In the genomic region with DNA sequence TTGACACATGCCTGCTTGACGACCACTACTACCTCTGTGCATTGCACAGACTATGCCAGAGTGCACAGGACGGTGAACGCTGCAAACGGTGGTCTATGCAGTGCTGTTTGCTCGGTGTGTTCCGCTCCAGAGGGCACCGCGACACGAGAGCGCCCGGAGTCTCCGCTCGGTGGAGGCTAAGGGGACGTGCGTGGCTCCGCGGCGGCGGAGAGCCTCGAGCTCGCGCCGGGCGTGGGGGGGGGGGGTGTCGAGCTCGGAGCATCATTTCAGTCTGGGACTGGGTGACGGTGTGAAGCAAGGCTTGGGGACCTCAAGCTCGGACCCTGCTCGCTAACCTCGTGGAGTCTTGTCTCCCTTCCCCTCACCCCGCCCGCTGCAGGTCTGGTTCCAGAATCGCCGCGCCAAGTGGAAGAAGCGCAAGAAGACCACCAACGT, we compare ENCODE assay signal across 9 mouse cellular contexts. TPM values are rescaled to one million over a fixed set of nuclear protein-coding genes. Genes with fewer than 3 reads are reported as not detected.
DNase-seq lines count a peak whose midpoint lies in the region; ATAC-seq and TF ChIP-seq lines count a peak whose summit lies in the region.
"Had no signal": no experiment of that assay in that cellular context is flagged by ENCODE, and none has a peak within 500 bp of the region (broad histone marks: within the 10 kb centered on the region; RNA-seq: fewer than 3 reads in every experiment).

No protein-coding gene starts in this region.

- H3K4me1 ChIP-seq in heart, embryonic 15.5 days (replicated peaks): peaks cover 23% of the 10 kb centered on the region
- peaks cover 21% of the 10 kb centered on the region for H3K4me1 ChIP-seq in hindbrain, embryonic 15.5 days (replicated peaks)
- peaks cover 23% of the 10 kb centered on the region for H3K4me1 ChIP-seq in midbrain, embryonic 15.5 days

- TF ChIP-seq POLR2A in brain, embryonic 14.5 days (IDR thresholded peaks at IDR 0.05; ENCODE audit: borderline replicate concordance, extremely low read depth, insufficient read depth, insufficient read length, poor library complexity, severe bottlenecking): no peak

- no peaks in the 10 kb centered on the region for H3K36me3 ChIP-seq in heart, embryonic 15.5 days
- no peaks in the 10 kb centered on the region for H3K36me3 ChIP-seq in hindbrain, embryonic 15.5 days
- H3K36me3 ChIP-seq in midbrain, embryonic 15.5 days (replicated peaks): no peaks in the 10 kb centered on the region
- H3K36me3 ChIP-seq: G1E had no signal

- peaks cover 89% of the 10 kb centered on the region for H3K27me3 ChIP-seq in heart, embryonic 15.5 days
- H3K27me3 ChIP-seq in hindbrain, embryonic 15.5 days: peaks cover 73% of the 10 kb centered on the region
- H3K27me3 ChIP-seq in midbrain, embryonic 15.5 days (replicated peaks): peaks cover 66% of the 10 kb centered on the region

- 2% methylated on average over 37 of the region's 37 CpGs for WGBS in heart, embryonic 15.5 days
- WGBS in hindbrain, embryonic 15.5 days: 0% methylated on average over 35 of the region's 37 CpGs
- WGBS in midbrain, embryonic 15.5 days: under 1% methylated on average over 36 of the region's 37 CpGs

- H3K9me3 ChIP-seq in heart, embryonic 15.5 days (replicated peaks): no peaks in the 10 kb centered on the region
- no peaks in the 10 kb centered on the region for H3K9me3 ChIP-seq in hindbrain, embryonic 15.5 days
- no peaks in the 10 kb centered on the region for H3K9me3 ChIP-seq in midbrain, embryonic 15.5 days

- TF ChIP-seq CTCF in brain, embryonic 14.5 days (IDR thresholded peaks at IDR 0.05; ENCODE audit: borderline replicate concordance, extremely low read depth, insufficient read depth, insufficient read length): no peak

- ATAC-seq in heart, embryonic 15.5 days (replicated peaks; ENCODE audit: insufficient number of reproducible peaks, insufficient read depth, low FRiP score, low read depth): no peak
- ATAC-seq in hindbrain, embryonic 15.5 days (ENCODE audit: low FRiP score, low read depth): peak; percentile 42; the same call in 1 of the 2 replicates
- peak; percentile 69 for ATAC-seq in midbrain, embryonic 15.5 days (replicated peaks)
- ATAC-seq in erythroid progenitor cell, adult 5-6 weeks (replicated peaks; ENCODE audit: low FRiP score, poor library complexity, severe bottlenecking): no peak

- peak overlapping the region; percentile 95 for H3K4me2 ChIP-seq in heart, embryonic 15.5 days
- peak overlapping the region; percentile 61 for H3K4me2 ChIP-seq in hindbrain, embryonic 15.5 days
- H3K4me2 ChIP-seq in midbrain, embryonic 15.5 days: peak overlapping the region; percentile 53

- no peak for DNase-seq in heart, adult 9 months (ENCODE audit: low spot score in 2 of 2)
- peak; percentile 37 for DNase-seq in brain, embryonic 14.5 days (ENCODE audit: low read depth)
- DNase-seq in testis, postnatal 10 days (ENCODE audit: low spot score): no peak
- DNase-seq in layer of hippocampus, adult 18-20 months (ENCODE audit: low spot score in 2 of 2): no peak

- no peak overlapping the region for H3K27ac ChIP-seq in heart, embryonic 15.5 days
- peak overlapping the region; percentile 47 for H3K27ac ChIP-seq in hindbrain, embryonic 15.5 days (replicated peaks)
- no peak overlapping the region for H3K27ac ChIP-seq in midbrain, embryonic 15.5 days

- 0 out of 2 replicates have a peak overlapping the region, but pooled peaks have one; percentile 31 for H3K9ac ChIP-seq in heart, embryonic 15.5 days
- H3K9ac ChIP-seq in hindbrain, embryonic 15.5 days: no peak overlapping the region
- no peak overlapping the region for H3K9ac ChIP-seq in midbrain, embryonic 15.5 days

- peak overlapping the region; percentile 47 for H3K4me3 ChIP-seq in heart, embryonic 15.5 days
- peak overlapping the region; percentile 36 for H3K4me3 ChIP-seq in hindbrain, embryonic 15.5 days
- H3K4me3 ChIP-seq in midbrain, embryonic 15.5 days: peak overlapping the region; percentile 30

RNA-seq across cellular contexts. Expression of a gene that starts 7.3 kb away (rescaled TPM):
- not detected in 2 replicates for polyA plus RNA-seq in heart, embryonic 15.5 days (2015; fragmentation: Nextera tagmentation; extraction: Ambion mirVana)
- polyA plus RNA-seq in brain, embryonic 14.5 days (2012; rRNA removed): 19.3 and 42.9 TPM in 2 replicates
- polyA plus RNA-seq in hindbrain, embryonic 15.5 days (2015; fragmentation: Nextera tagmentation; extraction: Ambion mirVana): 6.1 and 6.8 TPM in 2 replicates
- polyA plus RNA-seq in midbrain, embryonic 15.5 days (2015; fragmentation: Nextera tagmentation; extraction: Ambion mirVana): 2.3 and 4.7 TPM in 2 replicates
- not detected in 2 replicates for total RNA-seq in erythroid progenitor cell, adult 5-6 weeks (2015; ENCODE audit: low replicate concordance)
- total RNA-seq in erythroid progenitor cell, adult 5-6 weeks (2017; ENCODE audit: low replicate concordance): not detected in 2 replicates
- total RNA-seq in layer of hippocampus, adult 18-20 months (2021): not detected
- total RNA-seq: G1E had no signal

Comparison
In these comparisons a context has a peak if more than half of its experiments do, and no peak if none do; other contexts are left out.
1. ATAC-seq: peak in hindbrain, embryonic 15.5 days (single experiment) and midbrain, embryonic 15.5 days (single experiment); none in heart, embryonic 15.5 days (single experiment) and erythroid progenitor cell, adult 5-6 weeks (single experiment).
2. Peak in every context shown above with its lines, with median percentiles within 50 percentile points of each other: H3K4me2 ChIP-seq and H3K4me3 ChIP-seq.